Mouse (Mus musculus) heart, postnatal 0 days (tissue): ENCODE measurements at regions not wholly inside any gene's neighbourhood (a gene's known extent, or its start where the extent isn't known, plus 50 kb on each side); places are given as distances from the start of the nearest gene placed in this dataset.

ENCODE experiments used
- CTCF ChIP-seq: IDR thresholded peaks from 2 replicates; pipeline ENCODE4 v1.5.1; 2016; ENCODE audit warnings: antibody characterized with exemption, control low read depth, low read depth
- EP300 ChIP-seq: IDR thresholded peaks from 2 replicates; pipeline ENCODE4 v1.6.1; 2016; ENCODE audit warnings: antibody characterized with exemption, low read depth

GRCm38 (mm10) chr12:12625788-12626187 lies 315.9 kb downstream of the Mycn start:
- TF ChIP-seq CTCF, result no peak
- TF ChIP-seq EP300, result no peak
